Mouse (Mus musculus): ENCODE results near the gene Afmid.

- no peak for TF ChIP-seq CTCF (IDR thresholded peaks at IDR 0.05; ENCODE audit: extremely low read depth, insufficient read depth, low read length)
- TF ChIP-seq POLR2A (IDR thresholded peaks at IDR 0.05; ENCODE audit: extremely low read depth, insufficient read depth, low read length), result peak; percentile 52; the same call in 1 of the 2 replicates
These were observed 46.1 kb upstream of the Afmid start for GRCm38 (mm10) chr11:117779434-117780198.
